Mouse (Mus musculus): Measurements from ENCODE around the gene Dlg5.

DNA sequence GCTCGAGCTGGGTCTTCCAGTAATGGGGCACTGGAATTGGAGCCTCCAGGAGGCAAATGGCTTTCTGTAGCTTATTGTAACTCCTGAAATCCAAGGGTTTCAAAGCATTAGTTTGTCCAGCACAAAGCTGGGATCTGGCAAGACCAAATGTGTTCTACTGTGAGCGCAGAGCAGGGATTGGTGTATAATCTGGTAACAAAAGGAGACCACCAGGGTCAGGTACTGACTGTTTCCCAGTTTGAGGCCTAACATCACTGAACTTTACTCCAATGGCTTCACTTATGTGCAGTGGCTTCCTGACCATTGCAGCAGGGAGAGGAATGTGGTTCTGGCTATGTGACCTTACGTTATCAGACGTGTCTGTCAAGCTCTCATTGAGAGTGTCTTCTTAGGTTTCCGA, 47.9 kb upstream of the Dlg5 start:
- TF ChIP-seq E2F4 (IDR thresholded peaks at IDR 0.05; ENCODE audit: insufficient read depth) (no peak), TCF12 (IDR thresholded peaks at IDR 0.05; ENCODE audit: insufficient read depth, poor library complexity, severe bottlenecking) (no peak), MYOG (IDR thresholded peaks at IDR 0.05; ENCODE audit: control insufficient read depth in 1 of 3, insufficient read depth in 1 of 3, insufficient read length in 2 of 3, low read depth in 2 of 3) (no peak), POLR2A (IDR thresholded peaks at IDR 0.05; ENCODE audit: insufficient read length, low read depth) (no peak)

Measured in myocyte (in vitro differentiated cells).